Mouse (Mus musculus): Measurements from ENCODE around the gene Mmrn1.
"Not testable (repeated sequence)": the region's sequence is repeated elsewhere in the genome, so short reads cannot be mapped to it uniquely, and the experiment has no call there.

The Mmrn1 gene

DNA sequence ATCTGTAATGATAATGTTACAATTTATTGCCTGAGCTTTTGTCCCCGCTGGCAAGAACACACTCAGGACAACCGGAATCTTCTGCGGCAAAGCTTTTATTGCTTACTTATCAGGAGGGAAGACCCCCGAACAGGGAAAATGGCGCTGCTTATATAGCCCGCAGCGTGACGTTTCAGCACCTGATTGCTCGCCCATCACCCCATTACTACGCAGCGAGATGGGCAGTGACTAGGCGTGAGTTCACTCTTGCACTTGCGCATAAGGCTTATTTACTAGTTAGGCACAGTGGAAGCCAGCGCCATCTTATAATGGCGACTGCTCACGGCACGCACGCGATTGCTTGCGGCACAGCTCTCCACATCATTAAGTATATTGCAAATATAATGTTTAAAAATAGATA lies at the start of gene Mmrn1:
TSS of gene Mmrn1 (plus strand) at position 301 of the 400 bp plus-strand sequence.
- not testable (repeated sequence) for DNase-seq (ENCODE audit: low spot score in 2 of 2)

DNA sequence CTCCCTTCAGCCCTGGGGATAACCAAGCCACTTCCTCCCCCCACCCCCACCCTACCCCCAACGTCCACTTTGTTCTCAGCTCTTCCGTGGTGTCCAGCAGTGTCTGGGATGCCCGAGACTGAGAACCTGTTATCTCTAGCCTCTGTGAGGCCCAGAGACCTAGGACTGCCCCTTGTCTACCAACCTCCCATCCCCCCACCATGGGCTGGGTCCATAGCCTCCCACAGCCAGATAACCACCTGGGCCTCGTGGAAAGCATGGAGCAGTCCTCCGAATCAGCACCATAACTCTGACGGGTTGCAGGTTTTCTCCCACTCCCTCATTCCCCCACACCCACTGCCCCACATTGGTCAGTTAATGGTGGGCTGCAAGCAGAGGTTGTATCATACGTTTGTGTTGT lies 44.4 kb upstream of the Mmrn1 start:
- no peak for DNase-seq (ENCODE audit: low spot score in 2 of 2)

GRCm38 (mm10) chr6:60881534-60881933 lies 43.2 kb upstream of the Mmrn1 start:
- DNase-seq (ENCODE audit: low spot score in 2 of 2) = no peak

DNA sequence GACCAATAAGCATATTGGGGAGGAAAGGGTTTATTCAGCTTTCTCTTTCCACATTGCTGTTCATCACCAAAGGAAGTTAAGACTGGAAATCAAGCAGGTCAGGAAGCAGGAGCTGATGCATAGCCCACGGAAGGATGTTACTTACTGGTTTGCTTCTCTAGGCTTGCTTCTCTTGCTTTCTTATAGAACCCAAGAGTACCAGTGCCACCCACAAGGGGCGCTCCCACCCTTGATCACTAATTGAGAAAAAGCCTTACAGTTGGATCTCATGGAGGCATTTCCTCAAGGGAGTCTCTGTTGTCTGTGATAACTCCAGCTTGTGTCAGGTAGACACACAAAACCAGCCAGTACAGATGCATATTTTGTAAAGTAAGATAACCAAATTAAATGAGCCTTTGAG lies 17.5 kb upstream of the Mmrn1 start:
- no peak for DNase-seq (ENCODE audit: low spot score in 2 of 2)

DNA sequence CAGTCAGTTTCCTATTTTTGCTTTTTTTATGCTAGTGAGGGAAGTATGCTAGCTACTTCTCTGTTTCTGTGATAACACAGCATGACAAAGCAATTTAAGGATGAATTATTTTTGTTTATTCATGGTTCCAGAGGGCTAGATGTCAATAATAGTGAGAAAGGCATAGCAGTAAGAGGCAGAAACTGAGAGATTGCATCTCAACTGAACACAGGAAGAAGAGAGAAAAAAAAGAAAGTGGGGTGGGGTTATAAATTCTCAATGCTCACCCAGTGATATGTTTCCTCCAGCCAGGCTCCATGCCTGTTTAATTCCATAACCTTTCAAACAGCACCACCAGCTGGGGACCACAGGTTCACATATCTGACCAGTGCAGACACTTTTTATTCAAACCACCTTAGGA lies 6.6 kb downstream of the Mmrn1 start:
- DNase-seq (ENCODE audit: low spot score in 2 of 2) = no peak

DNA sequence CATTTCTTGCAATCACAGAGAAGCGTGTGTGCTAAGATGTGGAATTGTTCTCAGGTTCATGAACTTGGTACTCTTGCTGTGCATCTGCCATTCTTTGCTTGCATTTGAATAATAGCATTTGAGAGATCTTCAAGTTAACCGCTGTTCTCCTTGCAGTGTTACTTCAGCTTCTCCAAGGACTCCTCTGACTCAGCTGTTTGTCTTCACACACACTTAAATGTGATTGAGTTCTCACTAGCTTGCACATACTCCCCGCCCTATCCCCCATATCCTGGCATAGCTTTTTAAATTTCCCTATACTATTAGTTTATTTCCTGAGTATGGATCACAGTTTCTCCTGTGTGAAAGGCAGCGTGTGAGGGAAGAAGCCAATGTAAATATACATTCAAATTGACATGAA lies 10.1 kb downstream of the Mmrn1 start:
- DNase-seq (ENCODE audit: low spot score in 2 of 2) = no peak

GRCm38 (mm10) chr6:60935448-60936130 lies 10.8 kb downstream of the Mmrn1 start:
- DNase-seq (ENCODE audit: low spot score in 2 of 2) = no peak

DNA sequence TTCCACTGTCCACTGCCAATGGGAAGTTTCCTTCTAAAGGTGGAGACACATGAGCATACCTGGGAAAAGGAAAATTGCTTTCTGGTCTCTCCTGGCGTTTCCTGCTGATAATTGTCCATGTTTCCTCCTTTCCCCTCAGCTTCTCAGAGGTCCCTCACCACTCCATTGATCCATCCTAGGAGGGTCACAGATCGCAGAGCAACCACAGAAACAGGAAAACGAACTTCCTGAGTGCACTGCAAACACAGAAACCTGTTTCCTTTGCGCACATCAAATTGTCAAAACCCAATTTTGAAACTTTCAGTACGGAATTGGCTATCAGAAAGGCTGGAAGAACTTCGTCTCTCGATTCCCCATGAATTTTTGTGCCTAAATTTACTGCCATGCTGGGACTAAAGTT lies 19.4 kb downstream of the Mmrn1 start:
- DNase-seq (ENCODE audit: low spot score in 2 of 2) = no peak

DNA sequence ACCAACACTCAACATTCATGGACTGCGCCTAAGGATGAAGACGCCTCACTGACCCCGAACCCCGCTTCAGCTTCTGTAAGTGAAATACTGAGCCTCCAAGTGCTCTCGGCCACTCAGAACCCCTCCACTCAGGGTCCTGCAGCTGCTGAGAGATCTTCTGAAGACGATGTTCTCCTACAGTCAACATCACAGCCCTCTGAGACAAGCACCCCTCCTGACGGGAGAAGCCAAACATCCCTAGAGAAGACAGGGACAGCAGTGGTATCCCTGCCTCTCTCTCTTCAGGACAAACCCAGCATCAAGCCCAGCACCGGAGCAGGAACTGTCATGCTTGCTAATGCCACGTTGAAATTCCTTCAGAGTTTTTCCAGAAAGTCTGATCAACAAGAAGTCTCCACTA lies 19.8 kb downstream of the Mmrn1 start:
- DNase-seq (ENCODE audit: low spot score in 2 of 2) = no peak

DNA sequence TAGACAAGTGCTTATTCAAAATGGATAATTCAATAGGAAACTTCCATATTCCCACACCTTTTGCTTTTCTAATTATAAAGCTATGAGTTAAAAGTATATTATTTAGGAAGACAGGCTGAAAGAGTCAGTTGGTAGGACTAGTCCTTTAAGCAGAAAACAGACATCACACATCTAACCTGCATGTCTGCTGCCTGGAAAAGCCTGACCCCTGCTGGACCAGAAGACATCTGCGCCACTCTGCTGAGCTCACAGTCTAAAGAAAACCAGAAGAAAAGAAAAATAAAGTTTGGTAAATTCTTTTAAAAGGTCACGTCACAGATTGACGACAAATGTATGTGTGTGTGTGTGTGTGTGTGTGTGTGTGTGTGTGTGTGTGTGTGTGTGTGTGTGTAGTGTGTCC lies 25.6 kb downstream of the Mmrn1 start:
- DNase-seq (ENCODE audit: low spot score in 2 of 2) = peak in 1 of 2 experiments; percentile 6

GRCm38 (mm10) chr6:60961285-60961684 lies 36.5 kb downstream of the Mmrn1 start:
- DNase-seq (ENCODE audit: low spot score in 2 of 2) = no peak

DNA sequence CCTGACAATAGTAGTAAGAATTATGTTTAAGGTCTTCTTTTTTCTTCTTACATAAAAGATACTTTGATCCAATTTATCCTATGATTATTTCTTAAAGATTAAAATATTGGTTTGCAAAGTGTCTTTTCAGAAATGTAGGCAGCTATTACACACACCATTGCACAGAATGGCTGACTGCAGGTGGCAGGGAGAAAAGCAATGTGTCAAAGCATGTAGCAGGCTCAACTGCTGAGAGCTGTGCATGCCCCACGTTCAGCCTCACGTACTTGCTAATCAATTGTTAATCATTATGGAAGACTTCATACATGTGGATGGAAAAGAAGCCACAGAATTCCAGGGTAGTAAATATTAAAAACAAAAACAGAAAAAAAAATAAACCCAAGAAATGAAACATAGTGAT lies 37.1 kb downstream of the Mmrn1 start:
- DNase-seq (ENCODE audit: low spot score in 2 of 2) = no peak

GRCm38 (mm10) chr6:60962668-60963067 lies 37.9 kb downstream of the Mmrn1 start:
- no peak for DNase-seq (ENCODE audit: low spot score in 2 of 2)

GRCm38 (mm10) chr6:60963726-60964125 lies 39.0 kb downstream of the Mmrn1 start:
- no peak for DNase-seq (ENCODE audit: low spot score in 2 of 2)

DNA sequence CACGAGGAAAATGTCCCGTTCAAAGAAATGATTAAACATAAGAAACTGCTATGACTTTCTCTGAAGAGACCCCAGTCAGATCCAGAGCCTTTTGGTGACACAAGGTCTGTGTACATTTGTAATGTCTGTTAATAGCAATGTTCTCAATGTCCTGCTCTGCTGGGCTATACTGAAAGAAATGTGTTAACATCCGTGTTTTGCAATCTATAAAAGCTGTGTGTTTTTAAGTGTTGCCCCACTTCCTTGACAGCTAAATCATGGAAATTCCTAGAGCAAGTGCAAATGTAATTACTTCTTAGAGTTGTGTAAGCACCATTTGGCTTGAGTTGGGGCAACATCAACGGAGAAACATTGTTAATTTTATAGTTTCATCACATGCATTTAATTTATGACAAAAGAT lies 42.2 kb downstream of the Mmrn1 start:
- no peak for DNase-seq (ENCODE audit: low spot score in 2 of 2)

GRCm38 (mm10) chr6:60969407-60969806 lies 44.6 kb downstream of the Mmrn1 start:
- DNase-seq (ENCODE audit: low spot score in 2 of 2) = no peak

DNA sequence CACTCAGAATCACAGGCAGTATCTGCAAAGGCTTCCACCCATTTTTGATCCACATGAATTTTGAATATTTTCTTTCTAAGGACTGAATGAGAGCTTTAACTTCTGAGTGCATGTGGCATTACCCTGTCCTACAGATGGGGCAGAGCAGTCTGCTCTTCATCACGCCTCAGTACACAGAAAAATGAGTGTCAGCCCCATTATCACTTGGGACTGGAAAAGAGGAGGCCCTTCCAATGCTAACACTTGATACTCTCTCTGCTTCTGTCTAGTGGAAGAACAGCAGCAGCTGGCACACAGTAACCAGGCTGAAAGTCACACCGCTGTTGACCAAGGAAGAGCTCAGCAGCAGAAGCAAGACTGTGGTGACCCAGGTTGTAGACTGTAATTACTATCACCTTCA lies 46.0 kb downstream of the Mmrn1 start:
- no peak for DNase-seq (ENCODE audit: low spot score in 2 of 2)

GRCm38 (mm10) chr6:60978610-60979009 lies 53.8 kb downstream of the Mmrn1 start:
- no peak for DNase-seq (ENCODE audit: low spot score in 2 of 2)

DNA sequence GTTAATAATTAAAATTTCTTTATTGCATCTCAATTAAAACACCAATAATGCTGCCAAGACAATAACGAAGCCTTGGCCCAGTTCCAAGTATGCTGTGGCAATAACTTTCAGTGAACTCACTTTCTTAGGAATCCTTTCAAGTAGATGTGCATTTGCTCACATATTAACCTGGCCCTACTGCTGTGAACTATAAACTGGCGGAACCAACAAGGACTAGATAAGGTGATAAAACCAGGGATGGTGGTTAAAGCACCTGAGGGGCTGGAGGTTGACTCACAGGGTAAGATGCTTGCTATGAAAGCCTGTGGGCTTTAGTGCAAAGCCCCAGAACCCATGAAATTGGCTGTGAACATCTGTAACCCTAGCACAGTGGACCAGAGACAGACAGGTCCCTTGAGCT lies 54.3 kb downstream of the Mmrn1 start:
- DNase-seq (ENCODE audit: low spot score in 2 of 2) = no peak

DNA sequence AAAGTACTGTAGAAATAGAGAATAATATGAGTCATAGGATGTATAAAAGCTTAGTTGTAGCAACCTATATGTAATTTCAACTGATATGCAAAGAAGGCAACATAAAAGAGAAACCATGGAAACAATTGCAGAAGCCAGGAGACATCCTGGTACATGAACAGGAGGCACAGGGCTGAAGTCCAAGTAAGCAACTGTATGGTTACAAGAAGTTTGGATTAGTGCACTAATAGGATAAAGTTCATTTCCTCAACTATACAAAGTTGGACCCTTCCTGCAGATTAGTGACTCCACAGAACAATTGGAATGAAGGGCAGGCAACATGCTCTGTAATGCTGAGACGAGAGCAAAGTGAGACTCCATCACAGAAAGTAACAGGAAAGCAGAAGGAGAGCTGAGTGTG lies 59.6 kb downstream of the Mmrn1 start:
- no peak for DNase-seq (ENCODE audit: low spot score in 2 of 2)

GRCm38 (mm10) chr6:60985919-60986318 lies 61.1 kb downstream of the Mmrn1 start:
- no peak for DNase-seq (ENCODE audit: low spot score in 2 of 2)

DNA sequence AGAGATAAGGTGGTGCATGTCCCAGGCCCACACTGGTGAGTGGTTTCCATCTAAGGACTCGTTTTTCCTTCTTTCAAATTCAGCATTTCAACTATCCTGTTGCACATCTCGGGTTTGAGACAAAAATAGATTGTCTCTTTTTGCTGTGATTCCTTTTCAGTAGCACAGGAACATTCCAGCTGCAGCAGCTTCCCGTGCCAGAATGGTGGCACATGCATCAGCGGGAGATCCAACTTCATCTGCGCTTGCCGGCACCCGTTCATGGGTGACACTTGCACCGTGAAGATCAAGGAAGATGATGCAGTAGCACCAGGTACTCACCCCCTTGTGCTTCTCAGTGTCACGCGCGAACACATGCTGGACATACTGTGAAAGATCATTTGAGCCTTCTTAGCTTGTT lies 62.1 kb downstream of the Mmrn1 start:
- no peak for DNase-seq (ENCODE audit: low spot score in 2 of 2)

DNA sequence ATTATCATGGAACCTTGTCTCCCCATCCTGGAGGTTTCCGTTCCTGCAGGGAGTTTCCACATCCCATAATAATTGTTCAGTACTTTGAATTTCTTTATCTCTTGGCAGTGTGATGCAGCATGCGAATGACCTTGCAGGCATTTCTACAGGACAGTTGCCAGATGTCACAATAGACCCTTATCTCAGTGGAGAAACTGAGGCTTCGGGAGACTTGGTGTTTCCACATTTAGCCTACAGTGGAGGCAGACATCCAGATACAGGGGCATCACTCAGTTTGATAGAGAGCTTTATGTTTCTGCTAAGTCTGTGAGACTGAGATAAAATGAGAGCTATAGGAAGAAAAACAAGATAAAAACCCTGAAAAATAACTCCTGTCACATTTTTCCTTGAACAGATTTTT lies 63.0 kb downstream of the Mmrn1 start:
- no peak for DNase-seq (ENCODE audit: low spot score in 2 of 2)

DNA sequence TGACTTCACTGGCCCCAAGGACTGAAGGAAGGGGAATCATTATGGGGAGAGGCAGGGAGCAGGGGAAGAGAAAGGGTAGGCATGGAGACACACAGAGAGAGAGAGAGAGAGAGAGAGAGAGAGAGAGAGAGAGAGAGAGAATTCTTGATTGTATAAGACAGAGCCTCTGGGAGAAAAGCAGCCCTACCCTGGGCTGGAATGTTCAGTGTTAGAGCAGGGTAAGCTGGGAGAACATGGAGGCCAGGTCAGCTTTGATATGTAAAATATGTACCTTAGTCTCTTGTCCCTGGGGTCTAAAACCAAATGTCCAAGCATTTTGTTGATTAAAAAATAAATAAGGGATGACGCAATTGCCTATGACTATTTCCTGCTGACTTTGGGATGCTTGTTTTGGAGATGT lies 67.6 kb downstream of the Mmrn1 start:
- no peak for DNase-seq (ENCODE audit: low spot score in 2 of 2)
